Mouse (Mus musculus): ENCODE results near the gene Arid2. TPM values are rescaled to one million over a fixed set of nuclear protein-coding genes. Genes with fewer than 3 reads are reported as not detected.

Gene Arid2
- polyA plus RNA-seq, 1 experiment from 2014 or later, result 11.6 TPM

DNA sequence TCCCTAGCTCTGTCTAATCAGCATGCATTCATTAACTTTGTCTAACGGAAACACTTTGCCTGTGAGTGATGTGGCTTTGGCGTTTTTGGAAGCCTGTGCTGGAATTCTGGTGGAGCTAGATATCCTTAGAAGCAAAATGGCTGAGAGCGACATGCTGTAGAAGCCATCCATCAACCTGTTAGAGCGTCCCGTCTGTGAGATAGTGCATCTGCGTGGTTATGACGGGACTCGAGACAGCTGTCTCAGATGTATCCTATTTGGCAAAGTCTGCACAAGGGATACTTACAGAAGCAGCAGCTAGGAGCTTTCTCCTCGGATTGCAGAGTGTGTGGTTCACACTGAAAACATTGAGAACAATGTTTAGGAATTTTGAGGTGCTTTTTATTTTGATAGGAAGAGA, 64.1 kb downstream of the Arid2 start:
- H3K27me3 ChIP-seq, result no peaks in the 10 kb centered on the region
- 64% methylated on average over 9 of the region's 9 CpGs for WGBS
- peak overlapping the region; percentile 8; the same call in 1 of the 2 replicates for H3K27ac ChIP-seq
- H3K9ac ChIP-seq, result no peak overlapping the region
- H3K4me3 ChIP-seq, result no peak overlapping the region
- H3K36me3 ChIP-seq, result peaks cover 34% of the 10 kb centered on the region
- ATAC-seq (replicated peaks; ENCODE audit: insufficient number of reproducible peaks, insufficient read depth, low FRiP score, low read depth), result no peak
- H3K4me1 ChIP-seq (replicated peaks), result 0 out of 2 replicates have a peak, but pooled peaks cover 6% of the 10 kb centered on the region
- no peak overlapping the region for H3K4me2 ChIP-seq
- no peaks in the 10 kb centered on the region for H3K9me3 ChIP-seq (replicated peaks)

DNA sequence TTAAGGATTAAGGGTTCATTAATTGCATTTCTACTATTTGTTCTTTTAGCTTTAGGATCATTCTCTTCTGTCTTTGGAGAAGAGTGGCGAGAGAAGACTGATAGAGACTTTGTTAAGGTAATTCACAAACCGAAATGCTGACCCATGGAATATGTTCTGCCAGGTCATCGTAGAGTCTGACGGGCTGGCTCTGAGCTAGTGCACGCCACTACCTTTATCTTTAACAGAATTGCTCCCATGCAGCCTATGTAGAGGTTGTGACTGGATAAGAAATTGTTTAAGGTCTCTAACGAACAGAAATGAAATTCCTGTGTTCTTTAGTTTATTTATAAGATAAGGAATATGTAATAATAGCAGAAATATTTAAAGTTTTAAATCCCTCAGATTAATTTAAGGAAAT, 71.6 kb downstream of the Arid2 start:
- Histone ChIP-seq H3K27me3 (no peaks in the 10 kb centered on the region), H3K9me3 (replicated peaks) (no peaks in the 10 kb centered on the region), H3K9ac (no peak overlapping the region), H3K4me1 (replicated peaks) (no peaks in the 10 kb centered on the region), H3K27ac (no peak overlapping the region), H3K4me2 (no peak overlapping the region), H3K36me3 (peaks cover 49% of the 10 kb centered on the region), H3K4me3 (no peak overlapping the region)
- WGBS, result 89% methylated on average over 6 of the region's 6 CpGs
- ATAC-seq (replicated peaks; ENCODE audit: insufficient number of reproducible peaks, insufficient read depth, low FRiP score, low read depth), result no peak

DNA sequence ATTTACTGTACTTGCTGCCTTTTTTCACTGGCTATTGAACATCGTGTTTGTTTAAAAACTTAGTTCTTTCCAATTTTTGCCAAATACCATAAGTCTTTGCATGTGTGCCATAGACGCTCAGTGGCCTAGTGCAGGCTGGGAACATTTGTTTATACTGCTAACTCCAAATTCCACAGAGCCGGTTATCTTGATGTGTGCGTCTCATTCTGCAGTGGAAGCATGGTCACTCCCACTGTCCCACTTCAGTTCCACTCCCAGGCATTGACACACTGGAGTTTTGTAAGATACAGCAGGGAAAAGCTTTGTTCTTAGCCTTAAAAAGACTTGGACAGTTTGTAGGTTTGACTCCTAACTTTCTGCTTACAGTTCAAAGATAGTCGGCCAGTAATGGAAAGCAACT, 73.3 kb downstream of the Arid2 start:
- no peak overlapping the region for H3K9ac ChIP-seq
- H3K4me1 ChIP-seq (replicated peaks), result no peaks in the 10 kb centered on the region
- ATAC-seq (replicated peaks; ENCODE audit: insufficient number of reproducible peaks, insufficient read depth, low FRiP score, low read depth), result no peak
- no peak overlapping the region for H3K27ac ChIP-seq
- no peak overlapping the region for H3K4me3 ChIP-seq
- 57% methylated on average over 5 of the region's 5 CpGs for WGBS
- no peaks in the 10 kb centered on the region for H3K9me3 ChIP-seq (replicated peaks)
- H3K4me2 ChIP-seq, result no peak overlapping the region
- H3K27me3 ChIP-seq, result no peaks in the 10 kb centered on the region
- H3K36me3 ChIP-seq, result peaks cover 57% of the 10 kb centered on the region

DNA sequence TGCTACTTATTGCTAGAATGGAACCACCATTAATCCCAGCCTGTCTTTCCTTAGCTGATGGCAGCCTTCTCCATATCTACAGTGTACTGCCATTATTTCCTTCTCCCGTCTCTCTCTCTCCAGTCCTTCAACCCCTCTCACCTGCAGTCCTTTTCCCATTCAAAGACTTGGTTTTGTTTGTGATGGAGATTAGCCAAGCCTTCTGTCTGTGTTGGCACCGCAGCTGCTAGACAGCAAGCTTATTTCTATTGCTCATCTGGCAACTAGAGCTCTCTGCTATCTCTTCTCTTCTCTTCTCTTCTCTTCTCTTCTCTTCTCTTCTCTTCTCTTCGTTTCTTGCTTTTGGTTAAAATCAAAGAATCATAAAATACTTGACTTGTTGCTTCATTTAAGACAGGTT, 78.0 kb downstream of the Arid2 start:
- no peak for ATAC-seq (replicated peaks; ENCODE audit: insufficient number of reproducible peaks, insufficient read depth, low FRiP score, low read depth)
- Histone ChIP-seq H3K36me3 (peaks cover 68% of the 10 kb centered on the region), H3K4me3 (no peak overlapping the region), H3K9ac (no peak overlapping the region), H3K4me2 (no peak overlapping the region), H3K4me1 (replicated peaks) (no peaks in the 10 kb centered on the region), H3K27me3 (no peaks in the 10 kb centered on the region), H3K9me3 (replicated peaks) (no peaks in the 10 kb centered on the region), H3K27ac (no peak overlapping the region)
- WGBS, result 70% methylated on average over 3 of the region's 3 CpGs

DNA sequence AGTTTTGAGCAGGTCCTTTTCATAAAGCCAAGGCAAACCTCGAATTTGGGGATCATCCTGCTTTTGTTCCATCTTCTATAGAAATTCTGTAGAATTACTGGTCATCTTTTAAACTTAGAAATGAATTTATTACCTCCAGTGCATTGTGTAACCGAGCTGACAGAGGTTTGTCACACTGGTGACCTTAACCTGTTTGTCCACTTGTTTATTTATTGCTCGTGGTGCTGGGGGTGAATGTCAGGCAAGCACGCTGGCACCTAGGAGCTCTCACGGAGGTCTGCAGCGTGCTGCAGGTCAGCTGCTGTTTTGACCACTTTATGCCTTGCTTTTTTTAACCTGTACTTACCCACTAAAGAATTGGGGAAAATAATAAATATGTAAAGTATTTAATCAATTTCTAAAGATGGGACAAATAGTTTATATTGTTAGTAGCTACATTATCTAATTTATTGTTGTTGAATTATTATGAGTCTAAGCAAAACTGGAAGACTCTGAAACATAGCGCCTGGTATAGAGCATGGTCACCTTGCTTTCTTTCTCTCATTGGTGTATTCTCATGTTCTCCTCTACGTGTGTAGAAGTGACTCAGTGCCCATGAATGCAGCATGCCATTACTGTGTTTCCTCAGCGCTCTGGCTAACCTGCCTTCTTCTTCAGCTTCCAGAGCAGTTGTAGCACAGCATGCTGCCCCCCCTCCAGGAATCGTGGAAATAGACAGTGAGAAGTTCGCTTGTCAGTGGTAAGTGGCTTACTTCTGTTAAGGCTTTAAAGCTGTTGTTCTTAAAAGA, 79.1 kb downstream of the Arid2 start:
- Histone ChIP-seq H3K27ac (no peak overlapping the region), H3K27me3 (no peaks in the 10 kb centered on the region), H3K4me2 (no peak overlapping the region), H3K4me3 (no peak overlapping the region), H3K9ac (no peak overlapping the region), H3K9me3 (replicated peaks) (no peaks in the 10 kb centered on the region), H3K4me1 (replicated peaks) (no peaks in the 10 kb centered on the region), H3K36me3 (peaks cover 78% of the 10 kb centered on the region)
- 73% methylated on average over 11 of the region's 11 CpGs for WGBS
- no peak for ATAC-seq (replicated peaks; ENCODE audit: insufficient number of reproducible peaks, insufficient read depth, low FRiP score, low read depth)

DNA sequence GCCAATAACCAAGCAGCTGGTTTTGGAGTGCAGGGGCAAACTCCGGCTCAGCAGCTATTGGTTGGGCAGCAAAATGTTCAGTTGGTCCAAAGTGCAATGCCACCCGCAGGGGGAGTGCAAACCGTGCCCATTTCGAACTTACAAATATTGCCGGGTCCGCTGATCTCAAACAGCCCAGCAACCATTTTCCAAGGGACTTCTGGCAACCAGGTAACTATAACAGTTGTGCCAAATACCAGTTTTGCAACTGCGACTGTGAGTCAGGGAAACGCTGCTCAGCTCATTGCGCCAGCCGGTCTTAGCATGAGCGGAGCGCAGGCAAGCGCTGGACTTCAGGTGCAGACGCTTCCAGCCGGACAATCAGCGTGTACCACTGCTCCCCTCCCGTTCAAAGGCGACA, 84.0 kb downstream of the Arid2 start:
- no peak overlapping the region for H3K4me2 ChIP-seq
- no peak for ATAC-seq (replicated peaks; ENCODE audit: insufficient number of reproducible peaks, insufficient read depth, low FRiP score, low read depth)
- no peak overlapping the region for H3K9ac ChIP-seq
- no peak overlapping the region for H3K27ac ChIP-seq
- H3K4me1 ChIP-seq (replicated peaks), result no peaks in the 10 kb centered on the region
- H3K27me3 ChIP-seq, result no peaks in the 10 kb centered on the region
- peaks cover 59% of the 10 kb centered on the region for H3K36me3 ChIP-seq
- 94% methylated on average over 18 of the region's 18 CpGs for WGBS
- no peaks in the 10 kb centered on the region for H3K9me3 ChIP-seq (replicated peaks)
- H3K4me3 ChIP-seq, result no peak overlapping the region

DNA sequence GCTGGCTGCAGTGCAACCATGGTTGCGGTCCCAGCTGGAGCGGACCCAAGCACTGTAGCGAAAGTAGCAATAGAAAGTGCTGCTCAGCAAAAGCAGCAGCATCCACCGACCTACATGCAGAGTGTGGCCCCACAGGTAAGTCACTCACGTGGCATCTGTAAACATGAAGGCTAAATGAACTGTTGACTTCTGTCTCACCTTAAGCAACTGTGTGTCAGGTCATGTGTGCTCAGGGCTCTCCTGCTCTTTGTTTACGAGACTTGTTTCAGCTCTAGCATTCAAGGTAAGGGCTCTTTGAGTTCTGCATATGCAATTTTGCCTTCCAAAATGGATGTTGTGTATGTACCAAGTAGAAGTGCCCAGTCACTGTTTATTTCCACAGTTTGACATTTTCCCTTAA, 85.3 kb downstream of the Arid2 start:
- Histone ChIP-seq H3K4me2 (no peak overlapping the region), H3K9me3 (replicated peaks) (no peaks in the 10 kb centered on the region)

DNA sequence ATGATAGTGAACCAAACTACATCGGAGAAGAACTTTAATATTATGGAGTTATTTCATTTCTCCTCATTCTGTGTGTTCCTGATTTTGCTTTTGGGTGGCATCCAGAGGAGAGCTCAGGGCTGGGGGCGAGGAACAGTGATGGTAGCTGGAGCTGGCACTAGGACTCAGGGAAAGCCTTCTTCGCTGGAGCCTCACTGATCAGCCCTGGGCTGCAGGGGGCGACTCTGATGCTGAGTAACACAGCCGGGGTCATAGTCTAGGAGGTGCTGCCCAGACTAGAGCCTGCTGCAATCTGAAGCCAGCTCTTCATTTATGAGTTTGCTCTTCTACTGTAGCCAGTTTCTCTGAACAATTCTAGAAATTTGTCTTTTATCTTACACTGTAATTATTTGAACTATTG, 85.8 kb downstream of the Arid2 start:
- H3K4me1 ChIP-seq (replicated peaks), result peaks cover 4% of the 10 kb centered on the region; the same call in 1 of the 2 replicates
- WGBS, result 79% methylated on average over 5 of the region's 5 CpGs
- H3K36me3 ChIP-seq, result peaks cover 49% of the 10 kb centered on the region
- no peaks in the 10 kb centered on the region for H3K9me3 ChIP-seq (replicated peaks)
- no peak overlapping the region for H3K4me2 ChIP-seq
- ATAC-seq (replicated peaks; ENCODE audit: insufficient number of reproducible peaks, insufficient read depth, low FRiP score, low read depth), result no peak
- H3K9ac ChIP-seq, result no peak overlapping the region
- H3K4me3 ChIP-seq, result no peak overlapping the region
- no peak overlapping the region for H3K27ac ChIP-seq
- H3K27me3 ChIP-seq, result no peaks in the 10 kb centered on the region

More for the DNA sequence above, 85.3 kb downstream of the Arid2 start:
- WGBS, result 94% methylated on average over 6 of the region's 6 CpGs
- peaks cover 54% of the 10 kb centered on the region for H3K36me3 ChIP-seq
- no peak overlapping the region for H3K9ac ChIP-seq
- H3K27me3 ChIP-seq, result no peaks in the 10 kb centered on the region
- H3K4me1 ChIP-seq (replicated peaks), result peaks cover 4% of the 10 kb centered on the region; the same call in 1 of the 2 replicates
- no peak overlapping the region for H3K4me3 ChIP-seq
- H3K27ac ChIP-seq, result no peak overlapping the region
- no peak for ATAC-seq (replicated peaks; ENCODE audit: insufficient number of reproducible peaks, insufficient read depth, low FRiP score, low read depth)

DNA sequence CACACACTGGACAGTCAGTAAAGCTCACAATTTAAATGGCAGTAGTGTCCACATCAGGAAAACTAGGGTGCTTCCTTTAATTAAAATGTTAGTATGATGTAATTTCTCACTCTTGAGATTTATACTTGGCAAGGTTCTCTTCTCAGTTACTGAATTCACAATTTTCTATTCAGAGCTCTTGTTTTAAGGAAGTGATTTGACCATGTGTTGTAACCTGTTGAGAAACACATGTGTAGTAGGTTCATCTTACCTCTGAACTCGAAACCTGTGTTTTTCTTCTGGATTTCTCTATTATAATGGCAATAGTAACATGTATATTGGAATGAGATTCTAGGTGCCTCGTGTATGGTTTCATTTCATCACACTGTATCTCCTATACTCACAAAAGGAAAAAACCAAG, 88.9 kb downstream of the Arid2 start:
- Histone ChIP-seq H3K27ac (no peak overlapping the region), H3K9ac (no peak overlapping the region), H3K36me3 (peaks cover 37% of the 10 kb centered on the region), H3K9me3 (replicated peaks) (no peaks in the 10 kb centered on the region), H3K4me1 (replicated peaks) (peaks cover 4% of the 10 kb centered on the region; the same call in 1 of the 2 replicates), H3K4me2 (no peak overlapping the region), H3K4me3 (no peak overlapping the region), H3K27me3 (no peaks in the 10 kb centered on the region)
- whole genome bisulfite sequencing, result 95% methylated on average over 2 of the region's 2 CpGs
- no peak for ATAC-seq (replicated peaks; ENCODE audit: insufficient number of reproducible peaks, insufficient read depth, low FRiP score, low read depth)

DNA sequence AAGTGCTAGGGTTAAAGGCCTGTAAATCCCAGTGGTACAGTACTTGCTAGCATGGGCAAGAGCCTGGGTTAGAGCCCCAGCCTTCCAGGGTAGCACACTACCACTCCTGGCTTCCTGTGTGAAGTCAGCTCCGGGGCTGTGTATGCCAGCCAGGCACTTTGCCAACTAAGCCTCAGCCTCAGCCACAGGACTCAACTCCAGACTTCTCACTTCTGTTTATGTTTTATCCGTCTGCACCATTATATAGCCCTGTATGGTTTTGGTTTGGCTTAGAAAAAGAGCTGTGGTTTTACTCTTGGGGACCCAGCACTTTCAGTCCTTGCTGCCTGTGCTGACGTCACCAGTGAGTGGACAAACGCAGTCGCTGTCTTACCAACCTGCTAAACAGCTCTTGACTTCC, 89.9 kb downstream of the Arid2 start:
- WGBS, result 65% methylated on average over 5 of the region's 5 CpGs
- Histone ChIP-seq H3K27me3 (no peaks in the 10 kb centered on the region), H3K36me3 (peaks cover 29% of the 10 kb centered on the region), H3K4me3 (no peak overlapping the region), H3K9me3 (replicated peaks) (no peaks in the 10 kb centered on the region), H3K4me2 (no peak overlapping the region), H3K4me1 (replicated peaks) (peaks cover 4% of the 10 kb centered on the region; the same call in 1 of the 2 replicates), H3K27ac (no peak overlapping the region), H3K9ac (no peak overlapping the region)
- no peak; the same call in 1 of the 2 replicates for ATAC-seq (replicated peaks; ENCODE audit: insufficient number of reproducible peaks, insufficient read depth, low FRiP score, low read depth)

DNA sequence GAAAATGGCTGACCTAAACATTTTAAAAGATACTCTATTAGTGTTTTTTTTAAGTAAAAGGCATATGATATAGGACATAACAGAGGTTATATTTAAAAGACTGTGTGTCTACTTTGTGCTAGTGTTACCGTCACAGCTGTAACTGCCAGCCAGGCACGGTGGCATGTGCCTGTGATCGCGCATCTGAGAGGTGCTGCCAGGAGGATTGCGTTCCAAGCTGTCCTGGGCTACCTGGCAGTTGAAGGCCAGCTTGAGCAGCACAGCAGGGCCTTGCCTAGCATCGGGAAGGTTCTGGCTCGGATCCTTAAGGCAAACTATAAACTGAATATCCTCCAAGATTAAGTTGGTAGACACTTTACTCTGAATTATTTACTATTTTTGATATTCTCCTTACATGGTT, 90.4 kb downstream of the Arid2 start:
- no peaks in the 10 kb centered on the region for H3K27me3 ChIP-seq
- H3K4me3 ChIP-seq, result no peak overlapping the region
- no peak overlapping the region for H3K9ac ChIP-seq
- H3K9me3 ChIP-seq (replicated peaks), result no peaks in the 10 kb centered on the region
- H3K4me2 ChIP-seq, result no peak overlapping the region
- H3K36me3 ChIP-seq, result peaks cover 28% of the 10 kb centered on the region
- ATAC-seq (replicated peaks; ENCODE audit: insufficient number of reproducible peaks, insufficient read depth, low FRiP score, low read depth), result no peak
- peaks cover 4% of the 10 kb centered on the region; the same call in 1 of the 2 replicates for H3K4me1 ChIP-seq (replicated peaks)
- 89% methylated on average over 7 of the region's 7 CpGs for WGBS
- H3K27ac ChIP-seq, result no peak overlapping the region

DNA sequence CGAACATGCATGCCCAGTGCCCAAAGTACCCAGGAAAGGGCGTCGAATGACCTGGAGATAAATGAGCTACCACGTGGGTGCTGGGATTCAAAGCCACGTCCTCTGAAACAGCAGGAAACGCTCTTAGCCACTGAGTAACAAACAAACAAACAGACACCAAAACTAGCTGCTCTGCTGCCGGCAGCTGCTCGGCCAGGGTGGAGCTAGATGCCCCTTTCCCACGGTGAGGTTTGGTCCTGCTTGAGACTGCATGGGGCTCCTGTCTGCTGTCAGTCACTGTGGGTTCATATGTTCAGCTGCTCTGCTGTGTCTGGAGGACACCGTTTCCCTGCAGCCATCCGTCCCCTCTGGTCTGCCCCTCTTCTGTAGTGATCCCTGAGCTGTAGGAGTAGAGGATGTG, 94.9 kb downstream of the Arid2 start:
- H3K27ac ChIP-seq, result no peak overlapping the region

More for the DNA sequence above, 94.9 kb downstream of the Arid2 start:
- Histone ChIP-seq H3K4me1 (replicated peaks) (peaks cover 2% of the 10 kb centered on the region; the same call in 1 of the 2 replicates), H3K27me3 (no peaks in the 10 kb centered on the region), H3K9ac (no peak overlapping the region), H3K4me3 (no peak overlapping the region), H3K9me3 (replicated peaks) (no peaks in the 10 kb centered on the region), H3K4me2 (no peak overlapping the region), H3K36me3 (peaks cover 44% of the 10 kb centered on the region)
- 80% methylated on average over 11 of the region's 11 CpGs for WGBS
- no peak for ATAC-seq (replicated peaks; ENCODE audit: insufficient number of reproducible peaks, insufficient read depth, low FRiP score, low read depth)
